Mouse (Mus musculus) intestine, embryonic 15.5 days (tissue): ENCODE results near the gene Gm20481. TPM values are rescaled to one million over a fixed set of nuclear protein-coding genes. Genes with fewer than 3 reads are reported as not detected.
A peak's percentile ranks its signal among the peaks of the same experiment; 100 is the strongest.
"Not testable (repeated sequence)": the region's sequence is repeated elsewhere in the genome, so short reads cannot be mapped to it uniquely, and the experiment has no call there.

Experiments
- ATAC-seq: fragments of 200-750 bp; cut with Nextera tagmentation; 2 replicates; pipeline ENCODE4 v1.8.0; 2017; ENCODE audit warnings: moderate TSS enrichment, moderate library complexity
- H3K27ac ChIP-seq: fragments of 300-500 bp; sonication (generic); 2 replicates; pipeline ENCODE4 v1.5.1; 2015; ENCODE audit warnings: mild to moderate bottlenecking, inconsistent platforms
- H3K27me3 ChIP-seq: fragments of 300-500 bp; sonication (generic); replicated peaks from 2 replicates; pipeline ENCODE4 v1.6.1; 2015; ENCODE audit warnings: inconsistent platforms
- H3K36me3 ChIP-seq: fragments of 300-500 bp; sonication (generic); 2 replicates; pipeline ENCODE4 v1.6.1; 2015; ENCODE audit warnings: inconsistent platforms
- H3K4me1 ChIP-seq: fragments of 300-500 bp; sonication (generic); replicated peaks from 2 replicates; pipeline ENCODE4 v1.6.1; 2015; ENCODE audit warnings: inconsistent platforms
- H3K4me2 ChIP-seq: fragments of 300-500 bp; sonication (generic); replicated peaks from 2 replicates; pipeline ENCODE4 v1.6.1; 2015; ENCODE audit warnings: mild to moderate bottlenecking, inconsistent platforms
- H3K4me3 ChIP-seq: fragments of 300-500 bp; sonication (generic); replicated peaks from 2 replicates; pipeline ENCODE4 v1.5.1; 2015; ENCODE audit warnings: inconsistent platforms
- H3K9ac ChIP-seq: fragments of 300-500 bp; sonication (generic); 2 replicates; pipeline ENCODE4 v1.6.1; 2015; ENCODE audit warnings: inconsistent platforms
- H3K9me3 ChIP-seq: fragments of 300-500 bp; sonication (generic); 2 replicates; pipeline ENCODE4 v1.6.1; 2016; ENCODE audit warnings: inconsistent platforms
- WGBS: fragments of 180-500 bp; shearing (Covaris S2); methylation state at CpG from one replicate; pipeline ENCODE4 v1.1.7; 2015; 5-methylcytosine and 5-hydroxymethylcytosine counted together
- polyA plus RNA-seq: library from polyadenylated mRNA; unstranded; fragments of >200 nt; fragmentation: Nextera tagmentation; extraction: Ambion mirVana; gene quantifications from 2 replicates; pipeline ENCODE4 v1.2.1, GENCODE M21; 2015

The Gm20481 gene
- polyA plus RNA-seq, 1 experiment from 2014 or later = not detected

- Histone ChIP-seq H3K27me3 (no peaks in the 10 kb centered on the region), H3K4me3 (no peak overlapping the region; the same call in 1 of the 2 replicates), H3K9me3 (no peaks in the 10 kb centered on the region), H3K9ac (no peak overlapping the region), H3K4me1 (peaks cover 7% of the 10 kb centered on the region; the same call in 1 of the 2 replicates), H3K36me3 (peaks cover 8% of the 10 kb centered on the region), H3K4me2 (peak overlapping the region; percentile 55; the same call in 1 of the 2 replicates), H3K27ac (no peak overlapping the region)
- no peak for ATAC-seq
- WGBS = 83% methylated on average over 3 of the region's 3 CpGs
Observed at GRCm38 (mm10) chr17:34953258-34953657, 16.5 kb upstream of the Gm20481 start.

GRCm38 (mm10) chr17:34953904-34954303 lies 15.8 kb upstream of the Gm20481 start:
- Histone ChIP-seq H3K27me3 (no peaks in the 10 kb centered on the region), H3K27ac (no peak overlapping the region), H3K4me3 (no peak overlapping the region), H3K9me3 (no peaks in the 10 kb centered on the region), H3K4me1 (peaks cover 7% of the 10 kb centered on the region; the same call in 1 of the 2 replicates), H3K9ac (no peak overlapping the region), H3K36me3 (peaks cover 8% of the 10 kb centered on the region), H3K4me2 (no peak overlapping the region)
- no peak for ATAC-seq
- 90% methylated on average over 4 of the region's 4 CpGs for WGBS

DNA sequence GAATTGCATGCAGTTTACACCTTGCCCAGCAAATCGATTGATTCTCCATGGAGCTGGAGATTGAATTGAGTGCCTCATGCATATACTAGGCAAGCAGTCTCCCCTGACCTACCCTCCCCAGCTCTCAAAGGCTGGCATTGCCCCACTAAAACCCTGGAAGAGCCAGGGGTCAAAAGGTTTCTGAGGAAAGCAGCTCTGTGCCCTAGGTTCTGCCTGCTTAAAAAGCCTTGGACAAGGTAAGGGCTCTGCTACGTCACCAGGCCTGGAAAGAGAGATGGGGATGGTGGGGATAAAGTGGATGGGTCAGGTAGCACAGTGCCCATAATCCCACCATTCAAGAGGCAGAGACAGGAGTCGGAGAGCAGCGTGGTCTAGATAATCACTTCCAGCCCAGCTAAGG lies 14.9 kb upstream of the Gm20481 start:
- no peak for ATAC-seq
- WGBS = 87% methylated on average over 4 of the region's 4 CpGs
- Histone ChIP-seq H3K9me3 (no peaks in the 10 kb centered on the region), H3K27ac (no peak overlapping the region), H3K36me3 (peaks cover 5% of the 10 kb centered on the region), H3K4me2 (no peak overlapping the region), H3K4me3 (no peak overlapping the region), H3K27me3 (no peaks in the 10 kb centered on the region), H3K9ac (no peak overlapping the region), H3K4me1 (peaks cover 7% of the 10 kb centered on the region; the same call in 1 of the 2 replicates)

GRCm38 (mm10) chr17:34955884-34956283 lies 13.8 kb upstream of the Gm20481 start:
- H3K4me1 ChIP-seq = peaks cover 6% of the 10 kb centered on the region; the same call in 1 of the 2 replicates

DNA sequence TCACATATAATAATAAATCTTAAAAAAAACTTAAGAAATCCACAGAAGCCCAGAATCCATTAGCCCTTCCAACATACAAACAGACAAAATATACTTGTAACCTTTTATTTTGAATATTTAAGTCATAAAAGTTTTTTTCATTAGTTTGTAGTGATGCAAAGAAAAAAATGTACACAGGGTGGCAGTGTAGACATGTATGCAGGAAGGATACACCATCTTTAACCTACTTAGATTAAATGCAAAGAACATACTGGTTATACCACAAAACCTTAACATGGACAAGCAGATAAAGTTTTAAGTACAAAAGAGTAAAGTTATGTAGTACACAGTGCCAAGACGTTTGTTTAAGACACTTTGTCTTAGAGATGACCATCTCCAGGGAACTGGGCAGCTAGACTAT lies 13.4 kb upstream of the Gm20481 start:
- ATAC-seq = no peak
- Histone ChIP-seq H3K4me3 (no peak overlapping the region), H3K27ac (no peak overlapping the region), H3K9me3 (no peaks in the 10 kb centered on the region), H3K36me3 (no peaks in the 10 kb centered on the region), H3K4me2 (no peak overlapping the region), H3K4me1 (peaks cover 7% of the 10 kb centered on the region; the same call in 1 of the 2 replicates), H3K27me3 (no peaks in the 10 kb centered on the region), H3K9ac (no peak overlapping the region)
- WGBS = 49% methylated on average over 1 of the region's 1 CpGs

More at GRCm38 (mm10) chr17:34955884-34956283, 13.8 kb upstream of the Gm20481 start:
- Histone ChIP-seq H3K9ac (no peak overlapping the region), H3K4me3 (no peak overlapping the region), H3K27ac (no peak overlapping the region), H3K9me3 (no peaks in the 10 kb centered on the region), H3K4me2 (no peak overlapping the region), H3K27me3 (no peaks in the 10 kb centered on the region), H3K36me3 (no peaks in the 10 kb centered on the region)
- ATAC-seq = no peak
- WGBS = 74% methylated on average over 3 of the region's 3 CpGs

DNA sequence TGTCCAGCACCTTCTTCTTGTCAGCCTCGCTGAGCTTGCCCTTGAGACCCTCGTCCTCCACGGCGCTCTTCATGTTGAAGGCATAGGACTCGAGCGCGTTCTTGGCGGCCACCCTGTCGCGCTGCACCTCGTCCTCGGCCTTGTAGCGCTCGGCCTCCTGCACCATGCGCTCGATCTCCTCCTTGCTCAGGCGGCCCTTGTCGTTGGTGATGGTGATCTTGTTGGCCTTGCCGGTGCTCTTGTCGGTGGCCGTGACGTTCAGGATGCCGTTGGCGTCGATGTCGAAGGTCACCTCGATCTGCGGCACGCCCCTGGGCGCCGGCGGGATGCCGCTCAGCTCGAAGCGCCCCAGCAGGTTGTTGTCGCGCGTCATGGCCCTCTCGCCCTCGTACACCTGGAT lies 12.4 kb upstream of the Gm20481 start:
- 18% methylated on average over 26 of the region's 40 CpGs for WGBS
- H3K27me3 ChIP-seq = not testable (repeated sequence)

GRCm38 (mm10) chr17:34957966-34958365 lies 11.7 kb upstream of the Gm20481 start:
- 29% methylated on average over 23 of the region's 40 CpGs for WGBS

More for the DNA sequence above, 12.4 kb upstream of the Gm20481 start:
- H3K4me3 ChIP-seq, H3K9ac ChIP-seq, H3K9me3 ChIP-seq, H3K27ac ChIP-seq, H3K36me3 ChIP-seq, H3K4me1 ChIP-seq, ATAC-seq: not testable (repeated sequence)
- peak overlapping the region; percentile 37 for H3K4me2 ChIP-seq

GRCm38 (mm10) chr17:34958734-34959129 lies 11.0 kb upstream of the Gm20481 start:
- not testable (repeated sequence) for H3K27me3 ChIP-seq, H3K9ac ChIP-seq, H3K36me3 ChIP-seq, H3K4me1 ChIP-seq, H3K9me3 ChIP-seq, H3K27ac ChIP-seq
- Histone ChIP-seq H3K4me2 (peak overlapping the region; percentile 65), H3K4me3 (peak overlapping the region; percentile 45)
- peak; percentile 26 for ATAC-seq
- WGBS = 0% methylated on average over 12 of the region's 47 CpGs

More at GRCm38 (mm10) chr17:34957966-34958365, 11.7 kb upstream of the Gm20481 start:
- not testable (repeated sequence) for H3K9me3 ChIP-seq, H3K27me3 ChIP-seq, ATAC-seq, H3K36me3 ChIP-seq, H3K4me1 ChIP-seq, H3K9ac ChIP-seq, H3K4me3 ChIP-seq, H3K4me2 ChIP-seq, H3K27ac ChIP-seq

- not testable (repeated sequence) for H3K4me1 ChIP-seq, H3K36me3 ChIP-seq, H3K9me3 ChIP-seq, H3K27me3 ChIP-seq
- peak within 1 kb of the TSS; percentile 65 for H3K4me2 ChIP-seq
- peak within 1 kb of the TSS; percentile 41 for H3K9ac ChIP-seq
- WGBS = under 1% methylated on average over 31 of the region's 32 CpGs
- peak within 1 kb of the TSS; percentile 95 for H3K27ac ChIP-seq
- H3K4me3 ChIP-seq = peak within 1 kb of the TSS; percentile 45
- ATAC-seq = peak; percentile 96
Observed at GRCm38 (mm10) chr17:34959130-34959778, 10.5 kb upstream of the Gm20481 start, which contains the start of gene Hspa1b. Gene Hspa1b, minus strand, starts transcription at chr17:34959238.

DNA sequence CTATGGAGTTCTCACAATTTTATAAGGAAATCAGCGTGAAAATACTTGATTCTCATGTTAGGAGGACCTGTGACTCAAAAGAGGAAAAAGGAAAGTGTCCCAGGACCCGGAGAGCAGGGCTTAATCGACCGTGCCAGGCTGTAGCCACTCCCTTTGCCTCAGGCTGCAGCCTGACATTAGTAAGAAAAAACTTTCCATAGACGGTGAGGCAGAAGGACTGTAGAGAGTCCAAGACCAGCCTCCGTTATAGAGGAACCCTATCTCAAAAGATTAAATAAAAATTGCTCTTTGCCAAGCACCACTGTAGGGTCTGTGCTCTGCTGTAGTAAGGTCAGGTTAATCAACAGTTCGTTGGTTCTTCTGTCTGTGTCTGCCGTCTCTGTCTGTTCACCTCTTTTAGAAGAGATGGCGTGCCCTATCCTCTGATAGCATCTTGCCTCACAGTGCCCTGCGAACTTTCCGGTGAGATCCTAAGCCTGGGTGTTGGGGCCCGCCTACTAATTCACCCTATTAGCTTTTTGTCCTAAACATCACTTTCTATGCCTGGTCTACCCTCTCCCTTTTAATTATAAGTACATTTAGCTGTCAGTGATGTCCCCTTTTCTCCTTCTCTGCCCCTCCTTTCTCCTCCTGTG lies 9.7 kb upstream of the Gm20481 start:
- Histone ChIP-seq H3K9me3 (no peaks in the 10 kb centered on the region), H3K27ac (peak overlapping the region; percentile 95), H3K27me3 (no peaks in the 10 kb centered on the region), H3K36me3 (no peaks in the 10 kb centered on the region), H3K9ac (peak overlapping the region; percentile 41), H3K4me3 (peak overlapping the region; percentile 45), H3K4me1 (peaks cover 7% of the 10 kb centered on the region; the same call in 1 of the 2 replicates), H3K4me2 (peak overlapping the region; percentile 65)
- 10% methylated on average over 12 of the region's 12 CpGs for whole genome bisulfite sequencing
- ATAC-seq = peak; percentile 15; the same call in 1 of the 2 replicates

- Histone ChIP-seq H3K4me3 (no peak overlapping the region), H3K27ac (no peak overlapping the region), H3K27me3 (no peaks in the 10 kb centered on the region), H3K9ac (no peak overlapping the region), H3K4me1 (peaks cover 7% of the 10 kb centered on the region; the same call in 1 of the 2 replicates), H3K9me3 (no peaks in the 10 kb centered on the region), H3K36me3 (no peaks in the 10 kb centered on the region), H3K4me2 (no peak overlapping the region)
- ATAC-seq = no peak
Observed at GRCm38 (mm10) chr17:34960702-34961493, 8.8 kb upstream of the Gm20481 start.

GRCm38 (mm10) chr17:34962125-34962524 lies 7.6 kb upstream of the Gm20481 start:
- Histone ChIP-seq H3K27ac (no peak overlapping the region), H3K36me3 (no peaks in the 10 kb centered on the region), H3K4me3 (no peak overlapping the region), H3K9me3 (no peaks in the 10 kb centered on the region), H3K4me2 (no peak overlapping the region), H3K4me1 (peaks cover 7% of the 10 kb centered on the region; the same call in 1 of the 2 replicates), H3K9ac (no peak overlapping the region), H3K27me3 (no peaks in the 10 kb centered on the region)
- no peak for ATAC-seq
- WGBS = 34% methylated on average over 3 of the region's 3 CpGs
